Mouse (Mus musculus): ENCODE measurements around the gene Mdm2. TPM values are rescaled to one million over a fixed set of nuclear protein-coding genes. Genes with fewer than 3 reads are reported as not detected.
A peak's percentile ranks its signal among the peaks of the same experiment; 100 is the strongest.
"Not testable (repeated sequence)": the region's sequence is repeated elsewhere in the genome, so short reads cannot be mapped to it uniquely, and the experiment has no call there.

Mdm2 gene
- total RNA-seq (2021), result 10 to 100 TPM; 52.3 to 52.5 TPM
- long read RNA-seq, experiment 1, transcript Mdm2-201 (12 exons, 3,099 nt), result major isoform, 34 of 82 reads
- long read RNA-seq, experiment 1, partial matches to known transcripts, result 33 of 82 reads
- long read RNA-seq, experiment 1, other reads (novel, unspliced or antisense), result 15 of 82 reads
- long read RNA-seq, experiment 2, transcript Mdm2-201 (12 exons, 3,099 nt), result major isoform, 31 of 71 reads
- long read RNA-seq, experiment 2, partial matches to known transcripts, result 21 of 71 reads
- long read RNA-seq, experiment 2, other reads (novel, unspliced or antisense), result 18 of 71 reads

DNA sequence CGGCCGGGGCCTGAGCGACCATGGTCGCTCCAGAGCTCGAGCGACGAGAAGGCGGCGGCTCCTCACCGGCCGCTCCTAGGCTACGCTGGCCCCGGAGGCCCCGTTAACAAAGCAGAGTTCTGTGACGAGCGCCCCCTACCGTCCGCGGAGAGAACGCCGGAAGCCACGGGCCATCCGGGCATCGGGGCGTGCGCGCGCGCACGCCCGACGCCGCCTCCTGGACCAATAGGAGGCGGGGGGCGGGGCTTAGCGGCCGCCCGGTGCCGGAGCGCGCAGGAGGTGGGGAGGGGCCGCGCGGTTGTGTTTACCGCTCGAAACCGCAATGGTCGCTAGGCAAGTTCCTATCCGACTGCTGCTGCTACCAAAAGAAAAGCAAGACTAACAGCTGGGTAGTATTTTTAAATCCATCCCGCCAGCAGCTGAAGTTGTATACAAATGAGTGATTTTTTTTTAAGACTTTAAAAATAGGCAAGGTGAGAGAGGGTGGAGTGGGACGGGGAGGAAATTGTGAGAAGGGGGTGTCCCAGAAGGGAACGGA is at the start of gene Mdm2:
Mdm2 (minus strand) TSS at position 155 of the 538 bp plus-strand sequence.
- intact Hi-C loops (cut with DNase I), result no loop called here

DNA sequence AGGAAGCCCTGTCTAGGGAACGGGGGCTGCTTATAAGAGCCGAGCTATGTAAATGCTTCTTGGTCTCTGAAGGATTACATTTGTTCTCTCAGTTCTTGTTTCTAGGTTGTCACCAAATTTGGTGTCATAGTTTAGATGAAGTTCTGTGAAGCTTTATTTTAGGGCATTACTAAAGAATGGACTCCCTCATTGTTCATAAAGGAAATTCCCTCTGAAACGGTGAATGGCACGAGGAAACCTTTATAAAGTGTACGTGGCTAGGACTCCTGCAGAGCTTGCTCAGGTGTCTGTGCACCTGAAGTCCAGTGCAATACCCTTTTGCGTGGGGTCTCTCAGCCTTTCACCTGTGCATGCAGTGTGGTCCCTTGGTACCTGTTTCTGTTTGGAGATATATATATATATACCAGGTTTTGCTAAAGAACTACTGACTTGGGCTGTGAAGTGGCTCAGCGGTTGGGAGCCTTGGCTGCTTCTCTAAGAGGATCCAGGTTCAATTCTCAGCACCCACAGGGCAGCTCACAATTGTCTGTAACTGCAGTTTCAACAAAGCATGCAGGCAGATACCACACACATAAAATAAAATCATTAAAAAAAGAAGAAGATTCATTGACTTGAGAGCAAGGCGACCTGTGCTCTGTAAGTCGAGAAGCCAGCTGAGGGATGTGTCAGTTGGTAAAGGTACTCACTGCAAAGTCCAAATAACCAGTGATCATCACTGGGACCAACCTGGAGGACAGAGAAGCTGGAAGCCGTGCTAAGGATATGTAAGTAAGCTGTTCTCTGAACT is 49.5 kb upstream of the Mdm2 start:
- DNase-seq, result no peak
- intact Hi-C loops (cut with DNase I), result no loop called here

More for the DNA sequence above, at the start of gene Mdm2:
- peak; percentile 99 for DNase-seq

DNA sequence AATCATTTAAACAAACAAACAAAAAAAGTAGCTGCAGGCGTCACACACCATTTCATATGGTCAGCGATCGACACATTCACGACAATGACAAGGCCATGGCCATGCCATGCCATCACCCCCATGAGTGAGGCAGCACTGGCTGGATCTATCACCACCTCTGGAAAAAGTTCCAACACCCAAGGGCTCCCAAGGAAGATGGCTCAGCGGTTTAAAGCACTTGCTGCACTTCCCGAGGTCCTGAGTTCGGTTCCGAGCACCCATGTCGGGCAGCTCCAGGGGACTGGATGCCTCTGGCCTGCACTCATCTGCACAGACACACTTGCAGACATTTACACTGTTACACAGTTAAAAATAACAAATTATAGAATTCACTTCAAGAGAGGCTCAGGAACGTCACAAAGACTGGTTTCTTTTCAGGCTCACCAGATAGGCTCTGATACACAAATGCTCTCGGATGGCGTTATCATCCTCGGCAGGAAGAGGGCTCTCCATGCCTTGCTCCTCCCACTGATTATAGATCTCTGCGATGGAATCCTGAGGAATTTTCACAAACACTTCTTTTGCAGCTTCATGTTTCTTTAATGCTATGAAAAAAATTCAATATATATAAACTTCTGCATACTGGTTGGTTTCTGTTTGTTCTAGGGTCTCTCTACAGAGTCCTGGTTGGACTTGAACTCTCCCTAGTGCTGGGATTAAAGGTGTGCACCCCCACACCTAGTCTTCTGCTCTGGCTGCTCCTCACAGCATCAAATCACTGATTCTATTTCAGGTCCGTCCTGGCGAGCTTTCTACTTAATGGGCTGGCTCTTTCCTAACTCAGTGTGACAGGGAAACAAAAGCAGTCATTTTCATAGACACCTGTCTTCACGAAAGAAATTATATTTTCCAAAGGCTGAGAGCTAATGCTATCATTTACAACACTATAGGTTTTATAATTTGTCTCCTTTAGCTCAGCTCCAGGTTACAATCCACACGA is 48.5 kb upstream of the Mdm2 start:
- DNase-seq, result no peak
- intact Hi-C loops (cut with DNase I), result no loop called here

DNA sequence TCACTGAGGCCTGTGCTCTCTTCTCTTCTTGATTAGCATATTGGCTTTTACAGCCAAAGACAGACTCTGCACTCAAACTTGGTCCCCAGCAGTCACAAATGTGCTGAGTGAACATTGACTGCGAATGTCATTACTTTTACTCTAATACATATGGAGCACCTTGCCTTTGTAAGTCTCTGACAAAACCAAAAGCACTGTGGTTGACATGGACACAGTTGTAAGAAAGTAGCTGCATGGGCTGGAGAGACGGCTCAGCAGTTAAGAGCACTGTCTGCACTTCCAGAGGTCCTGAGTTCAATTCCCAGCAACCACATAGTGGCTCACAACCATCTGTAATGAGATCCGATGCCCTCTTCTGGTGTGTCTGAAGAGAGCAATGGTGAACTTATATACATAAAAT is 47.8 kb upstream of the Mdm2 start:
- not testable (repeated sequence) for DNase-seq

DNA sequence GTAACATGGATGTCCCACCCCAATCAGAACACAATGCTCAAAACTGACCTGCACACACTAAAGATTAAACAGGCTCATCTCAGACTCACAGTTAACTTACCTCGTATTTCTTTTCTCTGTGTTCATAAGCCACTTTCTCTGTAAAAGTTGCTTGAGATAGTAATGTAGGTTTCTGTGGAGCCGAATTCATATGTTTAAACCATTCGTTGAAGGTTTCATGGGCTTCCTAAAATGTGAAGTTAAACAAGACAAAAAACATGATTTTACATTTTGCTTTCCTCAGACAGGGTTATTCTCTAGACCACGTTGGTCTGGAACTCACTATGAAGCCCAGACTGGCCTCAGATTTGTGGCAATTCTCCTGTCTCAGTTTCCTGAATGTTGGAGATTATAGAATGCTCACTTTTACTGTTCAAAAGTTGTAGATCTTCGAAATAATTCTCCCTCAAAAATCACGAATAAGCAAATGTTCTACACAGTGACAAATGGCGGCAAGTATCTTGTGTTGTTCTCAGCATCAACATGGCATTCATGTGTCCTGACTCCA is 47.3 kb upstream of the Mdm2 start:
- intact Hi-C loops (cut with DNase I), result no loop called here
- DNase-seq, result no peak

More for the DNA sequence above, 47.8 kb upstream of the Mdm2 start:
- intact Hi-C loops (cut with DNase I), result not testable (repeated sequence)

DNA sequence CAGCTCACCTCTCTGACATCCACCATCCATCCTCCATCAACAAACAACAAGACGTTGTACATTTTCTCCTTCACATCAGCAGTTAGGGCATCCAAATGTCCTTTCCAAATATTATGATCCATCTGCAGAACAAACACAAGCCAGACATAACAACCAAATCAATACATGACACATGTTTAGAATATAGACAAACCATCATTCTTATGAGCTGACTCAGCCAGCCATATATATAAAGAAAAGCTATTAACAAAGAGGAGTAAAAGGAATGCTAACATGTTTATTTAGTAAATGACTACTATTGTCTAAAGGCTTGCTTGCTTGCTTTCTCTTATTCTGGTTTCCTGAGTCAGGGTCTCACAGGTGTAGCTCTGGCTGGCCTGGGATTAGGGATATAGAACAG is 46.7 kb upstream of the Mdm2 start:
- no peak for DNase-seq
- intact Hi-C loops (cut with DNase I), result no loop called here

DNA sequence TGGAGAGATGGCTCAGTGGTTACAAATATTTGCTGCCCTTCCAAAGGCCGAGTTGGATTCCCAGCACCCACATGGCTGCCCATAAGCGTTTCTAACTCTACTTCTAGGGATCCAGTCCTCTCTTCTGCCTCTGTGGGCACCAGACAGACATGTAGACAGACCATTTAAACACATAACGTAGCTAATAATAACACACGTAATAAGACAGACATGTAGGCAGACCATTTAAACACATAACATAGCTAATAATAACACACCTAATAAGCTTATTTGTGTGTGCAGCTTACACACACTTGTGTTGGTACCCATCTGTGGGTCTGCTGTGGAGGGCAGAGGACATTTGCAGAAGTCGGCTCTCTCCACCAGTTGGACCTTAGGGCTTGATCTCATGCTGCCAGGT is 46.2 kb upstream of the Mdm2 start:
- intact Hi-C loops (cut with DNase I), result no loop called here
- DNase-seq, result no peak

DNA sequence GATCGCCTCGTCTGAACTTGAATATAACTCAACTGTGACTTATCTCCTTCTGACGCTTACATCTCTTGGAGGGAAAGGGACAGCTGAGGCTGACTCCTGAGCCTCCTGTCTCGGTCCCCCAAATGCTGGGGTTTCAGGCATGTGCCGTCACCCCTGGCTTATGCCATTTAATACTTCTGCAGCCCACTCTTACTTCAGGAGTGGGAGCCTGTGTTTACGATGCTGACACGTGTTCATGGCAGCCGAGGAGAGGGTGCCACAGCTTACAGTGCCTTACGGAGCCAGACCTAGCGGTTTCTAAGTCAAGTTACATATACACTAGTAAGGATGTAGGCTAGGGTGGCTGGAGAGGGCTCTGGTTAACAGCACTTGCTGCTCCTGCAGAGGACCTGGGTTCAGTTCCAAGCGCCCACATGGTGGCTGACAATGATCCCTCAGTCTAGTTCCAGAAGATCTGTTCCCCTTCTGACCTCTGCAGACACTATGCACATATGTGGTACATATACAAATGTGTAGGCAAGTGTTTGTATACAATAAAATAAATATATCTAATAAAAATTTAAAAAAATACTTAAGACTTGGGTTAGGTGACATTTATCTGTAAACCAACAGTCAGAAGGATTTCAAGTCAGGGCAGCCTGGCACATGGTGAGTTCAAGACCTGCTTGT is 45.4 kb upstream of the Mdm2 start:
- no peak for DNase-seq
- intact Hi-C loops (cut with DNase I), result no loop called here

DNA sequence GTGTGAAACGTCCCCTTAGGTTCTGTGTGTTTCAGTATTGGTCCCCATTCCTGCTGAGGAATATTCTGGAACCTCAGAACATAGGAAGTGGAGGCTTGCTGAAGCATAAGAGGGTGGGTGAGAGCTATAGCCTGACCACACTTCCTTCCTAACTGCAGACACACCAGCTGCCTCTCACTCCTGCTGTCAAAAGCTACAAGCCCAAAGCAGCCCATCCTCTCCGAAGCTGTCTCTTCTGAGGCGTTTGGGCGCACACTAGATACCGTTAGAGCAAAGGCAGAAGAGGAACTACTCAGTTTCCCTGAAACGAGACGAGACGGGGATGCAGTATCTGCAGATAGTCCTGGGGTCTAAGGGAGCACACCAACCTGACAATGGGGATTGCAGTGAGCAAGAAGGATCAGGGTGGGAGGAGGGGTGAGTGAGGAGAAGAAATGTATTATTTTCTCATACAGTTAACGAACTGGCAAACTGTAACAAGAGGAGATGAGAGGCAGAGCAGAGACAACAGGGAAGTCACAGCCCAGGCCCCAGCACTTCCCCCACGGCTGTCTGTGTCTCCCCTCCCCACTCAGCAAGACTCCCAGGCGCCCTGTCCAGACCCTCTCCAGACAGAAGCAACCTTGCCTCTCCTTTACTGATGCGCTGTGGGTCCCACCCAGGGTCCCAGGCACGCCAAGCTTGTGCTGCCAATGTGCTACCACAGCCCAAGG is 44.7 kb upstream of the Mdm2 start:
- intact Hi-C loops (cut with DNase I), result no loop called here
- no peak for DNase-seq

DNA sequence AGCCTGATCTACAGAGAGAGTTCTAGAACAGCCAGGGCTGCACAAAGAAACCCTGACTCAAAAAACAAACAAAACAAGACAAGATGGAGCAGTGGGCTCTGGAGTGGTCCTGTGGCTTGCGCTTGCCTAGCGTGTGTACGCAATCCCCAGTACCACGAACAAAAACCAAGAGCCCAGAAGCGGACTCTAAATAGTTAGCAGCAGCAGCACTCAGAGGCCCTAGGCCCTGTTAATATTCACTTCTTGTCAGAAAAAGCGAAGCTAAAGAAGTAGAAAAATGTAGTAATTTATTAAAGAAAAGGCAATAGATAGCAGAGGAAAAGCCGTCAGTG is 44.0 kb upstream of the Mdm2 start:
- intact Hi-C loops (cut with DNase I), result no loop called here

DNA sequence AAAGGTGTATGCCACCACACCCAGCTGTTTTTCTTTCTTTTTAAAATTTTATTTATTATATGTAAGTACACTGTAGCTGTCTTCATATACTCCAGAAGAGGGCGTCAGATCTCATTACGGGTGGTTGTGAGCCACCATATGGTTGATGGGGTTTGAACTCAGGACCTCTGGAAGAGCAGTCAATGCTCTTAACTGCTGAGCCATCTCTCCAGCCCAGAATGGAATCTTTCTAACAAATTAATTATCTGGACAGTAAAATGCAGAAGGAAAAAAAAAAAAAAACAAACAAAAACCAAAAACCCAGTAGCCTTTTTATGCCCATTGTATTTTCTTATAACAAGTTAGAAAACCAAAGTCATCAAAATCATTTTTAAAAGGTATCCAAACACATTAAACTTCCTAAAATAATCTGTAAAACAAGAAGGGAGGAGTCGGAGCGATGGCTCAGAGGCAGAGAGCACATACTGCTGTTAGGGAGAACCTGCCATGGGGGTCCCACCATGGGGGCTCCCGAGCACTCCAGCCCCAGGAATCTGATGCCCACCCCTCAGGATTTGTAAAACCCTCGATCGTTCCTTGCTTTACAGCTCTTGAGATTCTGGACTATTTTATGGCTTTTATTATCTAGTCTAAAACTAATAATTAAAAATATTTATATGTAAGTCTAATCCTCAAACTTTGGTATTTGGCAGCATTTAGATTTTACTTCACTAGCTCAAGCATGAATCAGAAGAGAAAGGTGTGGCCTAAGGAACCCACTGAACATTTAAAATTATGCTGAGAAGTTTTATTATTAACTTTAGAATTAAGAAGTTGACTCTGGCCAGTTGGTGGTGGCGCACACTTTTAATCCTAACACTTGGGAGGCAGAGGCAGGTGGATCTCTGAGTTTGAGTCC is 43.4 kb upstream of the Mdm2 start:
- intact Hi-C loops (cut with DNase I), result no loop called here
- DNase-seq, result no peak

More for the DNA sequence above, 44.0 kb upstream of the Mdm2 start:
- DNase-seq, result no peak

DNA sequence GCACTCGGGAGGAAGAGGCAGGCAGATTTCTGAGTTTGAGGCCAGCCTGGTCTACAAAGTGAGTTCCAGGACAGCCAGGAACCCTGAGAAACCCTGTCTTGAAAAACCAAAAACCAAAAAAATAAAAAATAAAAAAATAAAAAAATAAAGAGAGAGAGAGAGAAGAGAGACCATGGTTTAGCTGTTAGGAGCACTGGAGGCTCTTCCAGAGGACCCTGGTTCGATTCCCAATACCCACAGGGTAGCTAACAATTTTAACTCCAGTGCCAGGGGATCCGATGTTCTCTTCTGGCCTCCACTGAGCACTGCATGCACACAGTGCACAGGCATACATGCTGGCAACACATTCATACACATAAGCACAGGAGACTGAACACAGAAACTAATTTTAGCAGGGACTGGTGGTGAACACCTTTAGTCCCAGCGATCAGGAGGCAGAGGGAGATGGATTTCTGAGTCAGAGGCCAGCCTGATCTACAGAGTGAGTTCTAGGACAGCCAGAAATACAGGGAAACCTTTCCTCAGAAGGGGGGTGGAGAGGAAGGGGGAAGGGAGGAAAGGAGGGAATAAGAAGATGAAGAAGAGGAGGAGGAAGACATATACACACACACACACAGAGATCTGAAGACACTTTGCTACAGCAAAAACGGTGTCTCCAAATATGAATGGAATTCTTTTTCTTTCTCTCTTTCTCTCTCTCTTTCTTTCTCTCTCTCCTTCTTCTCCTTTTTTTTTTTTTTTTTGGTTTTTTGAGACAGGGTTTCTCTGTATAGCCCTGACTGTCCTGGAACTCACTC is 42.5 kb upstream of the Mdm2 start:
- intact Hi-C loops (cut with DNase I), result no loop called here
- no peak for DNase-seq

DNA sequence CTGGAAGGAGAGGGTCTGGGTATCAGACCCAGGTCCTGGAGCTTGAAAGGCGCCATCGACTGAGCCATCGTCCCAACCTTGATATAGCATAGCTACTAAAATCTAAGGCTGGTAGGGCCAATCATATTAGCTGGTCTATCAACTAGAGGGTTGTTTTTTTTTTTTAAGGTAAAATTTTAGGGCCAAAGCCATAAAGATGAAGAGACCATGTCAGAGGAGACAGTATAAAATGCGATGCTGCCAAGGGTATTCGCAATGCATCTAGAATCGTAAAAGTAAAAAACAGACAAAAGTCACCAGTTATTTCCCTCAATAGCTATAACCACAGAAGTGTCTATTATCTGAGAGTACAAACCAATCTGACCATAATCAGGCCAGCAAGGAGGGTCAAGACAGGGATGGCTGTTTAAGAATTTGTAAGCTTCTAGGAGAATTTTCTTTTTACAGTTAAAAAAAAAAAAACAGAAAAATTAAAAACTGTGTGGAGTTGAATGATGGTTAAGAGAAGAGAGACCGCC is 41.8 kb upstream of the Mdm2 start:
- intact Hi-C loops (cut with DNase I), result no loop called here
- no peak for DNase-seq

DNA sequence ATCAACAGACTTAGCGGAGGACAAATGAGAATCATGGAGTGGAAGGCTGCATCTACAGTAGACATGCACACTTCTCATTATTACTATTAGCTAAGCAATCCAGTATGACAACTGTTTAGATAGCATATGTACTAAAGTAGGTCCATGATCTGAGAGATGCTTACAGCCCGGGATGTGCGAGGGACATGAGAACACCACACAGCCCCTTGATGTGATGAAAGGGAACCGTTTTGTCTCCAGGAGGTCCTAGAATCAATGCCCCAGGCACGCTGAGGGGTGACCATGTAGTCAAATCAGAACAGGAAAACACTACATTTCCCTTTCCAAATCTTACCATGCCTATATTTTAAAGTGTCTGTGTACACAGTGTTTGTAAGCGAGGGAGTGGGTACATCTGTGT is 41.2 kb upstream of the Mdm2 start:
- intact Hi-C loops (cut with DNase I), result no loop called here
- no peak for DNase-seq

DNA sequence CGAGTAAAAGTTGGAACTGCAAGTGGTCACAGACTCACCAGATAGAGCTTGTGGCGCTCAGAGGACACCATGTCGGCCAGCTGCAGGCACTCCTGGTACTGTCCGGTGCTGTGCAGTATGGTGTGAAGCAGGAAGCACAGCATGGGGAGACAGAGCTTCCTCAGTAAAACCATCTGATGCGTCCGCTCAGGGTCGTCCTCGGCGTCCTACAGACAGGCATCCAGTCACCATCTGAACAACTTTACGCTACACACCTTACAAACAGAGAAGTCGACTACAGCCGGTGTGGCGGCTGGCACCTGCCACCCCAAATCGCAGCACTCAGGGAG is 40.7 kb upstream of the Mdm2 start:
- intact Hi-C loops (cut with DNase I), result no loop called here
- no peak for DNase-seq

DNA sequence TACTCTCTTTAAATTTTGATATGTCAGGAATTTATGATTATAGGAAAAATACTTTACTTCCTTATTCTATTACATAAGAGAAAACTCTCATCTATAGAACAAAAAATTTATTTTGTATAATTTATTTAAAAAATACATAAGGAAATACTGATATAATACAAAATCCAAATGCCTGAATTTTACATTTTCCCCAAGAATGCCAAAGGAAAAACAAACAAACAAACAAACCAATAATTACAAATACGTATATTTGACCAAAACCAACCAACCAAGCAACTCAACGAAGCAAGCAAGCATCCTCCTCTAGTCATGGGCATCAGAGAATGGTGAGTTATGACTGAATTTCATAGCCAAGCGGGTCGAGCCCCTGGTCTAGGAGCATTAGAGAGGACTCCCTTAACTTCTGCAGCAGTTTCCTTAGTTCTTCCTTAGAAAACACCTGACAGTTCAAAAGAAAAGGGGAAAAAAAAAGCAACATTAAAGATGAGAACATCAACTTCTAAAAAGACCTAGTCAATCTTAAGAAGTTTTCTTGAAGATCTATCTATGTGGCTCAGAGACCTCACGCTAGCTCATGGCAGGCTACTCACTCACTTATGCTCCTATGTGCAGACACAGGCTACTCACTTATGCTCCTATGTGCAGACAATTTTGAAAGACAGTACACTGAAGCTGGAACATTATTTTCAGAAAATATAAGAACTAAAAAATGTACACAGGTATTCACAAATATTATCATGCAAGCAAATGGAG is 40.1 kb upstream of the Mdm2 start:
- DNase-seq, result no peak
- intact Hi-C loops (cut with DNase I), result no loop called here

All from heart, postnatal 14 days (tissue).